Mouse (Mus musculus): ENCODE data around the gene Pdxdc1.
"Not testable (repeated sequence)": the region's sequence is repeated elsewhere in the genome, so short reads cannot be mapped to it uniquely, and the experiment has no call there.

Pdxdc1 gene

DNA sequence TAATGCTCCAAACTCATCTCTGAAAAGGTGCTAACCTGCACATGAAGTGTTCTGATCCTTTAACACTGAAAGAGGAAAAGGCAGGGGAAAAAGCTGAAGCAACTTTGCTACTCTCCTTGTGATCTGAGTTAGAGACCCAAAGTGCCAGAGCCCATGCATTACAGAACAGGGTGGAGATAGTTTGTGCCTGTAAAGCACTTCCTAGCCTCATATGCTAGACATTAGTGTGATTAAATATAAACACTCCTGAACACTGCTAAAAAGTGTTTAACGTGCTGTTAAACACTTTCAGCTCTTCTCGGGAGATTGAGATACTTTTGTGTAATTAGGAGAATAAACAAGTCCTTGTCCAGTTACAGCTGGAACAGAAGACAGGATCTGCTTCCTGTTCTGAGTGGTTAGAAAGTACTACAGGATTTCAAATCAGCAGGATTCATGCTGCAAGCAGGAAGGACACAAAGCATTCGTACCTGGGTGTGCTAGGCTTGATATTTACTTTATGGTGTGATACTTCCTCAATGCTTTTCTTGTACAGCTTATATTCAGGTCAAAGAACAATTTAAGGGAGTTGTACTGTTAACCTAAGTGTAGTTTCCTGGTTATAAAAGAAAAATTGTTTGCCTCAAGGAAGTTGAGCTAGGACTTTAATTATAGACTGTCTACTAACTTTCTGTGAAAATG is 19.7 kb downstream of the Pdxdc1 start:
- DNase-seq (ENCODE audit: low read depth): peak; percentile 44

DNA sequence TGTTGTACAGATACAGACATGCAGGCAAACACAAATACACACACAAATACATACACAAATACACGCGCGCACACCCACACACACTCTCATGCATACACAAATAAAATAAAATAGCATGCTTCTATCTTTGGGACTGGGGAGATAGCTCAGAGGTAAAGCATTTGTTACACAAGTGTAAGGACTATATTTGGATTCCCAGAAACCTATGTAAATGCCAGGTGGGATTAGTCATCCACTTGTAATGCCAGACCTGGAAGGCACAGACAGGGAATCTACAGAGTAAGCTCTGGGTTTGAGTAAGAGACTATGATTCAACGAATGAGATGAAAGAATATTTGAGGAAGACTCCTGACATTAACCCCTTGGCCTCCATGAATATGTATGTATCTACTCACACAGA is 27.4 kb downstream of the Pdxdc1 start:
- no peak for DNase-seq (ENCODE audit: low read depth)

DNA sequence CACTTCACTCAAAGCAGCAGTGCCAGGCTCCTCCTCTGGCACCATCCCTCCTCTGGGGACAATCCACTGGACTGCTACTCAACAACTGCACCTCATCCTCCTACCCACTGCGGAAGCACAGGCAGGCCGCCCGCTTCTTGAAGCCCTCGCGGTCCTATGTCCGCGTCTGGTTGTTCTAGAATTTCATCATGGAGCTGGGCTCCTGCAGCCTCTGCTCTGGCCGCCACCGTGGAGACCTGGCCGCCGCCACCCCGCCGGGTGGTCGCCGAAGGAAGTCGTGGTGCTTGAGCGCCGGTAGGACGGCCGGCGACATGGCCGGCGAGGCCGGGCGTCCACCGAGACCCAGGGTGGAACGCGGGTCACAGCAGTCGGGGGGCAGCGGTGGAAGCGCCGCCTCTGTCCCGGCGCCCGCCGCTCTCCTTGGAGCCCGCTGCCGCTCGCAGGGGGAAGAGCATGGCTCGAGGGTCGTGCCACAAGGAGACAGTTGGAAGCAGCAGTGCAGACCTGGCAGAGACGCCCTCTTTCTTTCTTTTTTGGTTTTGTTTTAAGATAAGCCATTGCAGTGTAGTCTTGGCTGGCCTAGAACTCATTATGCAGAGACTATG is 34.9 kb downstream of the Pdxdc1 start:
- DNase-seq (ENCODE audit: low read depth): no peak

DNA sequence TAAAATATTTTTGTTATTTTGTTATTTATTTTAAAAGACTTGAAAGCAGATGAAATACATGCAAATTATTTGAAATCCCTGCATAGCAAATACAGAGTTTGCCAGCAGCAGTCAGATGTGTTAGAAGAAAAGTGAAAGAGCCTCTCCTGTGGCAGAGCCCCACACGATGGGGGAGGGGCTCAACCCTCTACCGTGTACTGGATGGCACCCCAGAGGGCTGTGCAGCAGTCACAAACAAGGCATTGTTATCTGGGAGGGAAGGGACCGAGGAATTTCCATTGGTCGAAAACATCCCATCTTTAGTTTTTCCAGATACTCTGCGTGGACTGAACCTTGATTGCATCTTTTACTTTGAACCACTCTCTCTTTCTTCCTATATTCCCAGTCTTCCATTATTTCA is 35.5 kb downstream of the Pdxdc1 start:
- not testable (repeated sequence) for DNase-seq (ENCODE audit: low read depth)

DNA sequence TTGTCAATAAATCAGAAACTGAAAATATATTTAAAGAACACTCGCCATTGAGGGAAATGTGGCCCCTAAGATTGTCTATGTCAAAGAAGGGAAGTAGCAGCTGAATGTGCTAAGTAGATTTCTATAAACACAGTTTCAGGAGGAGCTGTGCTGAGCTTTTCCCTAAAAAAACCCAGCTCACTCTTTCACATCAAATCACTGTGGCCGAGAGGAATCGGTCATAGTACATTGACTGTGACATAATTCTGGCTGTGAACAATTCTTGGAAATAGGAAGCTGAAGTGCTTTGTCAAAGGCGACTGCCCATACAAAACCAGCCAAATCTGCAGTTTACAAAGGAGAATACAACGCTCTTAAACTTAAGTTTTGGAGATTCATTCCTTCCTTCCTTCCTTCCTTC is 36.3 kb downstream of the Pdxdc1 start:
- no peak for DNase-seq (ENCODE audit: low read depth)

DNA sequence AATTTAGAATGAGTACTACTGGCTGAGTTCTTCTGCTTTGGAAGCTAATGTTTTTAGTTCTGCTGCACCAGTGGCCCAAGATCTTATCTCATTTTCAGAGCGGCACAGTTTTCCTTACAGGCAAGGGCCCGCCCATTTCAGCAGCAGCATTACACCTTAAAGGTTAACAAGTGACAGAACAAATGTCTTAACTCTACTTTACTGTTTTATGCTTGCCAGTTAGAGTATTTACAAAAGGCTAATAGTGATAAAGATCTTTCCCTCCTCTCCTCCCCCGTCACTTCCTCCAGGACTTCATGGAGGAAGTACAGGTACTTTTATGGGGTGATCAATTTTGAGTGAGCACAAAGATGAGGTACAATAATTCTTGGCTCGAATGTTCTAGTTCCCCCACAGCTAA is 36.9 kb downstream of the Pdxdc1 start:
- DNase-seq (ENCODE audit: low read depth): no peak

DNA sequence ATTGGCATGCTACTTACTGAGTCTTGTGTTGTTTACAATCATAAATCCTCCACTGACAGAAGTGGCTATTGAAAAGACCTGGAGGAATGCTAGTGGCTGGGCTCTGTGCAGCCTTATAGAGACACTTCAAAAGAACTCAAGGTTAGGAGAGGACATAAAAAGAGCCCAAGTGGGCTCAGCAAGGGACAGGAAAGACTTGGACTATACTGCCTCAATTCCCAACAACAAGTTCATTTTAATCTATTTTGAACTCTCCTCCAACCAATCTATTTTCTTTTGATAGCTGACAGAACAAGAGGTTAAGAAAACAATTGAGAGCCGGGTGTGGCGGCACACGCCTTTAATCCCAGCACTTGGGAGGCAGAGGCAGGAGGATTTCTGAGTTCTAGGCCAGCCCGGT is 49.0 kb downstream of the Pdxdc1 start:
- DNase-seq (ENCODE audit: low read depth): no peak

DNA sequence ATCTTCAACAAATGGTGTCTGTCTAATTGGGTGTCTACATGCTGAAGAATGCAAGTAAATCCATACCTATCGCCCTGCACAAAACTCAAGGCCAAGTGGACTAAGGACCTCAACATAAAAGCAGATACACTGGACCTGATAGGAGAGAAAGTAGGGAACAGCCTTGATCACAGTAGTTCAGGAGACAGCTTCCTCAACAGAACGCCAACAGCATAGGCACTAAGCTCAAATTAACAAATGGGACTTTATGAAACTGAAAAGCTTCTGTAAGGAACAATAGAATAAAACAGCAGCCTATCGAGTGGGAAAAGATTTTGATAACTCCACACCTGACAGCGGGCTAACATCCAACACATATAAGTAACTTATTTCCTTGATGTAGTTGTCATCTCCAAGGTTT is 51.5 kb downstream of the Pdxdc1 start:
- no peak for DNase-seq (ENCODE audit: low read depth)

DNA sequence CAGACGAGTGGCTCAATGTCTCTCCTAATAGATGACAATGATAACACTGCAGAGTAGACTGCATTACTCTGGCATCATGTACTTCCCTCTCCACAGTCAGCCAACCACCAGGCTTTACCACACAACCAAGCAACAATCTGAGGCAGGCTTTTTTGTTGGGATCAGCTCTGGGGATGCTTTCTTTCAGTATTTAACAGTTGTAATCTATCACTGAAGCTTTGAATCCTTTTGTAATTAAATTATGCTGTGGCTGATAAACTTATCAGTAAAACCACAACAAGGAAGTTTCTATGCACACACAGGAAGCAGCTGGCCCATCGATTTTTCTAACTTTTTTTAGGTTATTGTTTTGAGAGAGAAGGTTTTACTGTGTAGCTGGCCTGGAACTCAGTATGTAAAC is 54.6 kb downstream of the Pdxdc1 start:
- peak; percentile 85 for DNase-seq (ENCODE audit: low read depth)

DNA sequence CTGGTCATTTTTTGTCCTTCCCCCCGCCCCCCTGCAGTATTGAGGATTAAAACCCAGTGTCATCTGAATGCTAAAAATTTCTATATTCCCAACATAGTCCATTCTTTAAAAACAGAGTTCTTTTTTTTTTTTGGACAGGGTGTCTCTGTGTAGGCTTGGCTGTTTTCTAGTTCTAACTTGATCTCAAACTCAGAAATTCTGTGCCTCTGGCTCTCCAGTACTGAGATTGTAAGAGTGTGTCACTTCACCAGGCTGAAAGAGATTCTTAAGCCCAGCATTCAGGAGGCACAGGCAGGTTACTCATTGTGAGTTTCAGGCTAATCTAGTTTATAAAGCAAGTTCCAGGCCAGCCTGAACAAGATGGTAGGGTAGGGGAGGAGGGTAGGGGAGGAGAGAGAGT is 56.3 kb downstream of the Pdxdc1 start:
- no peak for DNase-seq (ENCODE audit: low read depth)

DNA sequence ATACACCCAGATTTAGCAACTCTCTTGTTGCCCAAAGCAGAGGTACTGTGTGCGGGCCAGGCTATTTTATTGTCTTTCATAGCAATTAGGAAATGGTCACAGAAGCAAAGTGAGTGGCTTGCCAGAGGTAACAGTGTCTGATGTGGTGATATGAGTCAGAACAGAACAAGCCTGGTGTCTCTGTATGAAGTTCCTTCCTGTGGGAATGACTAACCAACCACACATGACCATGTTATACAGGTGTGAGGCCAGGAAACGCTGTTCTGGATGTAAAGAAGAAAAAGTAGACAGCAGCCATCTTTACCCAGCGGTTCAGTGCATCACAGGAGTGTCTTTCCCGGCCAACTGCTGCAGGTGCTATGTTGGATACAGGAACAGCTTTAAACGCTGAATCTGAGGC is 57.9 kb downstream of the Pdxdc1 start:
- DNase-seq (ENCODE audit: low read depth): peak; percentile 87

DNA sequence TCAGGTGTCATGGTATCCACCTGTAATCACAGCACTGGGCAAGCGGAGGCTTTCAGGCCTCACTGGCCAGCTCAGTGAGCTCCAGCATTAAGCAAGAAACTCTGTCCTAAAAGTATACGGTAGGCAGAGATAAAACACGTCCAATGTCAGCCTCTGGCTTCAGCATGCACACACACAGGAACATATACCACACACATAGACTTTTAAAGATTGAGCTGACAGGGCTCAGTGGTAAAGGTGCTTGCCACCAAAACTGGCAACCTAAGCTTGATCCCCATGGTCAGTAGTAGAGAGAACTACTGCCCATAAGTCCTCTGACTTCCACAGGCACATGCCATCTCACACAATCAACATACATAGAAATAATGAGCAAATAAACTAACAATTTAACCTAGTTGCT is 62.0 kb downstream of the Pdxdc1 start:
- DNase-seq (ENCODE audit: low read depth): no peak

DNA sequence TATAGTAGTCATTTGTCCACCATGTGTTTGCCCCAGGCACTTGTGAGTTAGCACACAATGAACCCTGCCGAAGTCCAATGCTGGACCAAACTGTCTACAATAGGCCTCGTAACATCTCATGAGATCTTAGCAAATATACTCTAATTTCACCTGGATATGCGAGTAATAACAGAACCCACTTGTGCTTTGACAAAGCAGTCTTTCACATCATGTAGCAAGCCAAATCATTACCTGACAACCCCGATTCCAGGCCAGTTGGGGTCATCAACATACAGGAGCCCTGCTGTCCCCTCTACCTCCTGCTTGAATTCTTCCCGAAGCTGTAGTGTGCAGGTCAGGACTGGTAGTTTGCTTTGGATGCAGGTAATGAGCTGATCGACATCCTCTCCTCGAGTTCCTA is 62.9 kb downstream of the Pdxdc1 start:
- DNase-seq (ENCODE audit: low read depth): no peak

DNA sequence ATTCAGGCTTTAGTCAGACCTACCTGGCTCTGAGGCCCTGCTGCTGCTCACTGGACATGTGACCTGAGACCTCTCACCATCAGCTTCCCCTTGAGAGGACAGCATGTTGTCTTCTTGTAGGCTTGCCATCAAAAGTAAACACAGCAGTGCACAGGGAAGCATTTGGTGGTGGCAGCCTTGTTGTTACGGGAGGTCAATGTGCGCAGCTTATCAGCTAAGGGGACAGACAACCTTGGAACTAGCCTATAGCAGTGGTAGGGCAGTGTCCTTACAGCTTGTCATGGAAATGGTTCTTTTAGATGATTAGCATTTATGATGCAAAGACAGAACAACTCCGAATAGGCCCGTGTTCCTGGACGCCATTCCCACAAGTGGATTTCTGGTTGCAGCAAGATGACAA is 68.5 kb downstream of the Pdxdc1 start:
- DNase-seq (ENCODE audit: low read depth): no peak

DNA sequence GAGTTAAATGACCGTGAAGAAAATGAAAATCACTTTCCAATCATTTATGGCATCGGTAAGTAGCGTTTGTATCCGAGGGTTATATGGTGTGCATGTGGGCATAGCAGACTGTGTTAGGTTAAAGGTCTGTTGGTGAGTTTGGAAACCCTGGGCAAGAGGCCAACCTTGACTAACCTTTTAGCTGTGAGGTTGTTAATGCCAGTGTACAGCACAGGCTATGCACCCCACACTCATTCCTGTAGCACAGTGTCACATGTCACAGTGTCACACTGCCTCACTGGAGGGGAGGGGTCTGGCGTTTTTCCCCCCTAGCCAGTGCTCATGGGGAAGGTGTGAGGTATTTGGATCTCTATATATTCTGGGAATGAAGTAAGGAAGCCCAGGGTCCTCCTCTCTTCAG is 71.3 kb downstream of the Pdxdc1 start:
- DNase-seq (ENCODE audit: low read depth): no peak

DNA sequence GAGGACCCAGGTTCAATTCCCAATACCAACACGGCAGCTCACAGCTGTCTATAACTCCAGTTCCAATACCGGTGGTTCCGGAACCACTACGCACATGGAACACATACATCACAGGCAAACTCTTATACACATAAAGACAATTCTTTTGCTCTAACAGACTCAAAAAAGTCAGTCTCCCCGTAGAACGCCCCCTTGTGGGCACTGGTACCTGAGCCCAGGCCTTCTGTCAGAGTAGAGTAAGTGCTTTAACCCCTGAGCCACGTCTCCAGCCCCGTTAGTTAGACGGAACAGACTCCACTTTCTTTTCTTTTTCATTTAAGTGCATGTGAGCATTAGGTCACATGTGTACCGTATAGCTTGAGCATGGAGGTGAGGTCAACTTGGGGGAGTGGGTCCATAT is 72.5 kb downstream of the Pdxdc1 start:
- no peak for DNase-seq (ENCODE audit: low read depth)

DNA sequence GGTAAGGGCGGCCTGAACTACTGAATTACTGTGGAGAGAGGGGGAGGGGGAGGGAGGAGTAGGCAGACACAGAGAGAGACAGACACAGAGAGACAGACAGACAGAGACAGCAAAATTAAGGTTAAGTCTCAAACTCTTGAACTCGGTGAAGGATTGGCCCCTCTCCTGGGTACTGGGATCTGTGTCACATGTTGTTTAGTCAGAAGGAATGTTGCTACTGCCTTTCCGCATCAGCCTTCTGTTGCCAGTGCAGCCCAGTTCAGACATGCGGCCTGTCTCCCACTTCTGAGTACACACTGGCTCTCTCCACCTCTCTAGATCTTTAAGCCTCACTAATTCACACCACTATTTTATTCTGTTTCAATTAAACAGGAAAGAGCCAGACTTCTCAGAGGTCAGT is 76.4 kb downstream of the Pdxdc1 start:
- no peak for DNase-seq (ENCODE audit: low read depth)

DNA sequence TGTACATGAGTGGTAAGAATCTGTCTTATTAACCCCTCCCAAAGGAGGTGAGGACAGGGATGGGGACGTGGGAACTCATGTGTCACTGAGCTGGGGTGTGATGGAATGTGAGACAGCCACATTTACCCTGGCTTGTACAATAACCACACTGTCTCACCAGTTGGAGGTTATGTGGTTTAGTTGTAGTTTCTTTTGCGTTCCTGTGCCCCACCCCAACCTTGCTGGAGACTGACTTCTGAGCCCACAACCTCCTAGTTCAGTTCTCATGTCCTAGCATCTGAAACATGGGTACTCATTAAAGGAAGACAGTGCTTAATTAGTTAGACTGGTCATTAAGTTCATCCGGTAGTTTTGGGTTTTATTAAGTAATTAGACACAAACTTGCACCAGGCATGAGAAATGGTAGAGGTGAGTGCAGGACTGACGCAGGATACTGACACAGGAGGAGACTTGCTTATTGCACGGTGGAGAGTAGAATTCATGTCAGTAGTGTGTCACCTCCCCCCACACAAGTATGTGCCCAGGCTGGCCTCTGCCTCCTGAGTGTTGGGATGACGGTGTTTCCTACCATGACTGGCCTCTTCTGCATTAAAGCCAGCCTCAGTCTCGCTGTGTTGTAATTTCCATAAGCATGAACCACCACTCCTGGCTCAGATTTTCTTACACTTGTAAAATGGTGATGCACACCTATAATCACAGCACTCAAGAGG is 77.0 kb downstream of the Pdxdc1 start:
- DNase-seq (ENCODE audit: low read depth): peak; percentile 48

DNA sequence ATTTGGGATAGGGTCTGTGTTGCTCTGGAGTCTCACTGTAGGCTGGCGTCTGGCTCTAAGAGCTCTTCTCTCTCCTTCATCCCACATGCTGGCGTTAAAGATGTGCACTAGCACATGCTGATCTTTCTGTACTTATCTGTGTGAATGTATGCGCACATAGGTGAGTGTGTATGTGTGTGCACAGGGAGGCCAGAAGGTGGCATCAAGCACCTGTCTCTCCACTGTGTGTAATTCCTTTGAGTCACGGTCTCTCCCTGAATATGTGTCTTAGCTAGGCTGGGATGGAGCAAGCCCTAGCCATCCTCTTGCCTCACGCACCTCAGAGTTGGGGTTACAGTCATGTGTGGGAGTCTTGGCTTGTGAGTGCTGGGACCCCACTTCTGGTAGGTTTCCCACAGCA is 82.2 kb downstream of the Pdxdc1 start:
- DNase-seq (ENCODE audit: low read depth): peak; percentile 44

DNA sequence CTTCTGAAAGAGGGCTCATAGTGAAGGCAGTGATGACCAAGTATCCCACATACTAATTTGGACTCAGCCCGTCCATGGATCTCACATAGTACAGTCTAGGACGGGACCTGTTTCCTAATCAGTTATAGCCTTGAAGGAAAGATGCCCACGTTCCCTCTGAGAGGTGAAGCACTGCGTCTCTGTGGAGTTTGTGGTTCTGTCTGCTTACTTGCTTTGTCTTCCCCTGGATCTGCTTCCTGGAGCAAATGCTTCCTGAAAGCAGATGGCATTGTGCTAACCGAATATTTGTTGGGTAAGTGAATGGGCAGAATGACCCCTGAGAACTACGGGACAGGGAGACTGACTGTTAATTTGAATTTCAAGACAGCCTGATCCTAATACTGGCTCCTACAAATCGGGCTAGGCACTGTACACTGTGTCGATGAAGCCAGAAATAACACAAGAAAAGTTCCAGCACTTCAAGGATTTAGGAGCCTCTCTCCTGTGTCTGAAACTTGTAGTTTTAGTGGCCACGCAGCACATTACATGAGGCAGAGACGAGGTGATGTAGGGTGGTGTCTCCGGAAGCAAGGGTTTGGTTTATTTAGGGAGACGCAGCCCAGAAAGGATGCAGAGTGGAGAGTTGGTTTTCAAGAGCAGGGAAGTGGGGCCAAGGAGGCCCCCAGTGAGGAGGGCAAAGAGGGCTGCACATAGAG is 83.0 kb downstream of the Pdxdc1 start:
- DNase-seq (ENCODE audit: low read depth): peak; percentile 42

DNA sequence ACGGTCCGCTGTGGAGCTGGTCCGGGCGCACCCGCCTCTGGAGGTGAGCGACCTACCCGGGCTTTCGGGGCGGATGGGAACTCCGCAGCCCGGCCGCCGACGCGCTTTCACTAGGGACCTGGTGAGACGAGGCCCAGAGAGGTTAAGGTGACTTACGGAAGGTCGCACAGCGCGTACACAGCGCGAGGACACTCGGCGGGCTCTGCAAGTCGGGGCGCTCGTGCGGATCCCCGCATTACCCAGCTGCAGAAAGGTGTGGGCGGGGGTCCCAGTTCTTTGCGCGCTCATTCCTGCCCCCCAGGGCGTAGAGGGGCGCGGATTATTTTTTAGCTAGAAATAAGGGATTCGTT is 83.6 kb downstream of the Pdxdc1 start:
- no peak for DNase-seq (ENCODE audit: low read depth)

DNA sequence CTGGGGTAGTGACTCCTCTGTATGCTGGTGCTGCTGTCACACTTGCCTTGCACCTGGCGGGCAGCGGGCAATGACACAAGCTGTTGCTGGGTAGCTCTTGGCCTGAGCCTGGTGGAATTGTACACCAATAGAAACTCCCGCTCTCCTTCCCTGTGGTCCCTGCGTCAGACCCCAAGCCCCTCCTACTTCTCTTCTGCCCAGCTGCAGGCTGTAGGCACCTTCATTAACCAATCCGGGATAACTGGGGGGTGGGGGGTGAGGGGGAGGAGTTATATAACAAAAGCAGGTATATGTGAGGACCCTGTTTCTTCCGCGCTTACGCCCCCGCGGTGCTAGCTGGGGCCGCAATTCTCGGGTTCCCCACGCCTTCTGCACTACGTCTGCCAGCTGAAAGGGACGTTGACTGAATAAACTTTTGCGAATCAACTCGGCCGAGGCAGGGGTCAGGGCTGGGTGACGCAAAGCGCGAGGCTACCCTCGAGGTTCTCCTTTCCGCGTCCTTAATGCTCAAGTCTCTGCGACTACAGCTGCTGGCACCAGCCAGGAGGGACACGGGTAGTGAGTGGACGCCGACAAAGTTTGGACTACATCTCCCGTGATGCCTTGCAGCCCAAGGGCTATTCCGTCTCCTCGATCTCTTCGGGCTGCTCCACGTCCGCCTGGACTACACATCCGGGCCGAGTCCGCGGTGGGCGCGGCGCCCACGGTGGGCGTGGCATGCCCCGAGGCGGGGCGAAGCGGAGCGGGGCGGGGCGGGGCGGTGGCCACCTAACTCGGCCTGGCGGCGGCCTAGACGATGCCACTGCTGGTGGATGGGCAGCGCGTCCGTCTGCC is 84.2 kb downstream of the Pdxdc1 start, which contains the start of gene Ntan1:
Ntan1 (plus strand) TSS at position 286 of the 834 bp plus-strand sequence.
- DNase-seq (ENCODE audit: low read depth): peak; percentile 95

Measured in 416B (cell line).